Mouse (Mus musculus): ENCODE results near the gene Llgl2. TPM values are rescaled to one million over a fixed set of nuclear protein-coding genes. Genes with fewer than 3 reads are reported as not detected.
A peak's percentile ranks its signal among the peaks of the same experiment; 100 is the strongest.

Gene Llgl2
- 26.1 and 26.7 TPM in 2 replicates for polyA plus RNA-seq (2012; rRNA removed)

- Histone ChIP-seq H3K27ac (ENCODE audit: insufficient read depth, low read length) (peak within 1 kb of the TSS; percentile 60), H3K27me3 (ENCODE audit: control insufficient read depth, insufficient read depth, low read length) (no peaks in the 10 kb centered on the region; the same call in 1 of the 2 replicates), H3K4me3 (ENCODE audit: extremely low read depth, insufficient read depth, insufficient read length) (peak within 1 kb of the TSS; percentile 80), H3K36me3 (ENCODE audit: control insufficient read depth, insufficient read depth, low read length) (no peaks in the 10 kb centered on the region; the same call in 1 of the 2 replicates), H3K4me1 (ENCODE audit: control insufficient read depth, insufficient read depth, insufficient read length) (peaks cover 4% of the 10 kb centered on the region)
- WGBS = 1% methylated on average over 87 of the region's 87 CpGs
- DNase-seq (ENCODE audit: low read depth in 1 of 2, low spot score in 2 of 2) = peak; percentile 53 to 87
- TF ChIP-seq CTCF (IDR thresholded peaks at IDR 0.05; ENCODE audit: extremely low read depth, insufficient read depth, insufficient read length, insufficient replicate concordance) (no peak), POLR2A (IDR thresholded peaks at IDR 0.05; ENCODE audit: low read depth, low read length) (peak; percentile 71; the same call in 1 of the 2 replicates)
These were observed at the start of gene Llgl2 for GRCm38 (mm10) chr11:115823774-115824740. Gene Llgl2 (plus strand): TSS chr11:115824049.

GRCm38 (mm10) chr11:115774653-115775052, 49.2 kb upstream of the Llgl2 start:
- 75% methylated on average over 4 of the region's 4 CpGs for WGBS
- H3K27me3 ChIP-seq (ENCODE audit: control insufficient read depth, insufficient read depth, low read length) = no peaks in the 10 kb centered on the region
- no peak overlapping the region for H3K27ac ChIP-seq (ENCODE audit: insufficient read depth, low read length)
- H3K4me3 ChIP-seq (ENCODE audit: extremely low read depth, insufficient read depth, insufficient read length) = no peak overlapping the region
- no peak for TF ChIP-seq CTCF (IDR thresholded peaks at IDR 0.05; ENCODE audit: extremely low read depth, insufficient read depth, insufficient read length, insufficient replicate concordance)
- TF ChIP-seq POLR2A (IDR thresholded peaks at IDR 0.05; ENCODE audit: low read depth, low read length) = no peak
- no peak for DNase-seq (ENCODE audit: low read depth in 1 of 2, low spot score in 2 of 2)
- peaks cover 4% of the 10 kb centered on the region; the same call in 1 of the 2 replicates for H3K36me3 ChIP-seq (ENCODE audit: control insufficient read depth, insufficient read depth, low read length)
- no peaks in the 10 kb centered on the region for H3K4me1 ChIP-seq (ENCODE audit: control insufficient read depth, insufficient read depth, insufficient read length)

- no peaks in the 10 kb centered on the region for H3K27me3 ChIP-seq (ENCODE audit: control insufficient read depth, insufficient read depth, low read length)
- TF ChIP-seq CTCF (IDR thresholded peaks at IDR 0.05; ENCODE audit: extremely low read depth, insufficient read depth, insufficient read length, insufficient replicate concordance) (no peak), POLR2A (IDR thresholded peaks at IDR 0.05; ENCODE audit: low read depth, low read length) (no peak)
- WGBS = 88% methylated on average over 18 of the region's 18 CpGs
- H3K27ac ChIP-seq (ENCODE audit: insufficient read depth, low read length) = no peak overlapping the region
- peaks cover 4% of the 10 kb centered on the region; the same call in 1 of the 2 replicates for H3K36me3 ChIP-seq (ENCODE audit: control insufficient read depth, insufficient read depth, low read length)
- DNase-seq (ENCODE audit: low read depth in 1 of 2, low spot score in 2 of 2) = no peak
- no peaks in the 10 kb centered on the region for H3K4me1 ChIP-seq (ENCODE audit: control insufficient read depth, insufficient read depth, insufficient read length)
- no peak overlapping the region for H3K4me3 ChIP-seq (ENCODE audit: extremely low read depth, insufficient read depth, insufficient read length)
These were observed 47.8 kb upstream of the Llgl2 start for GRCm38 (mm10) chr11:115775821-115776665.

- H3K4me3 ChIP-seq (ENCODE audit: extremely low read depth, insufficient read depth, insufficient read length) = no peak overlapping the region
- H3K27me3 ChIP-seq (ENCODE audit: control insufficient read depth, insufficient read depth, low read length) = no peaks in the 10 kb centered on the region
- no peak for DNase-seq (ENCODE audit: low read depth in 1 of 2, low spot score in 2 of 2)
- TF ChIP-seq POLR2A (IDR thresholded peaks at IDR 0.05; ENCODE audit: low read depth, low read length) (no peak), CTCF (IDR thresholded peaks at IDR 0.05; ENCODE audit: extremely low read depth, insufficient read depth, insufficient read length, insufficient replicate concordance) (no peak)
- peaks cover 4% of the 10 kb centered on the region; the same call in 1 of the 2 replicates for H3K36me3 ChIP-seq (ENCODE audit: control insufficient read depth, insufficient read depth, low read length)
- WGBS = 84% methylated on average over 9 of the region's 9 CpGs
- no peaks in the 10 kb centered on the region for H3K4me1 ChIP-seq (ENCODE audit: control insufficient read depth, insufficient read depth, insufficient read length)
- no peak overlapping the region for H3K27ac ChIP-seq (ENCODE audit: insufficient read depth, low read length)
These were observed 46.9 kb upstream of the Llgl2 start for GRCm38 (mm10) chr11:115776954-115777353.

- no peak for DNase-seq (ENCODE audit: low read depth in 1 of 2, low spot score in 2 of 2)
- Histone ChIP-seq H3K27ac (ENCODE audit: insufficient read depth, low read length) (no peak overlapping the region), H3K27me3 (ENCODE audit: control insufficient read depth, insufficient read depth, low read length) (no peaks in the 10 kb centered on the region), H3K36me3 (ENCODE audit: control insufficient read depth, insufficient read depth, low read length) (peaks cover 4% of the 10 kb centered on the region; the same call in 1 of the 2 replicates), H3K4me1 (ENCODE audit: control insufficient read depth, insufficient read depth, insufficient read length) (no peaks in the 10 kb centered on the region), H3K4me3 (ENCODE audit: extremely low read depth, insufficient read depth, insufficient read length) (no peak overlapping the region)
- 94% methylated on average over 17 of the region's 17 CpGs for WGBS
- TF ChIP-seq POLR2A (IDR thresholded peaks at IDR 0.05; ENCODE audit: low read depth, low read length) (no peak), CTCF (IDR thresholded peaks at IDR 0.05; ENCODE audit: extremely low read depth, insufficient read depth, insufficient read length, insufficient replicate concordance) (no peak)
These were observed 46.1 kb upstream of the Llgl2 start for GRCm38 (mm10) chr11:115777487-115778335.
